Mouse (Mus musculus) effector memory CD4-positive, alpha-beta T cell, adult 7 months (primary cell): ENCODE results near the gene Ei24. TPM values are rescaled to one million over a fixed set of nuclear protein-coding genes. Genes with fewer than 3 reads are reported as not detected.

Experiments used
- polyA plus RNA-seq: library from polyadenylated mRNA; unstranded; fragments of 100-300 nt; shearing (Covaris generic); gene quantifications from one replicate; pipeline ENCODE4 v1.2.1, GENCODE M21; 2017

The Ei24 gene
- 58.5 TPM for polyA plus RNA-seq

GRCm38 (mm10) chr9:36796781-36797555, at the start of gene Ei24:
Gene Ei24 (minus strand): TSS chr9:36797393.

GRCm38 (mm10) chr9:36821644-36822000, 24.4 kb upstream of the Ei24 start, which contains the start of gene Fez1:
Gene Fez1 (plus strand): TSS chr9:36821864.

GRCm38 (mm10) chr9:36767203-36768143, 29.7 kb downstream of the Ei24 start, which contains the start of gene Stt3a:
Gene Stt3a (minus strand): TSS chr9:36767679.

Other genes with a start within 250 kb of the Ei24 start
- not detected for gene Gm17689, start 214.8 kb downstream of the Ei24 start, polyA plus RNA-seq
- gene A630095E13Rik, start 154.0 kb downstream of the Ei24 start, polyA plus RNA-seq: not detected
- gene Acrv1, start 104.2 kb downstream of the Ei24 start, polyA plus RNA-seq: not detected
- 2.5 TPM for gene Chek1, start 70.3 kb downstream of the Ei24 start, polyA plus RNA-seq
- gene Stt3a, start 29.7 kb downstream of the Ei24 start, polyA plus RNA-seq: 182 TPM
- gene Fez1, start 24.5 kb upstream of the Ei24 start, polyA plus RNA-seq: not detected